Mouse (Mus musculus) thymus, adult 2 months (tissue): ENCODE measurements around the gene Acly. TPM values are rescaled to one million over a fixed set of nuclear protein-coding genes. Genes with fewer than 3 reads are reported as not detected.

ENCODE experiments used
- DNase-seq: peaks from one replicate; pipeline ENCODE4 v3.0.0; 2021
- H3K27ac ChIP-seq: fragments of 200-500 bp; 2 replicates; pipeline ENCODE4 v1.5.1; 2012; ENCODE audit warnings: low read length, control low read depth; ENCODE audit not compliant: control insufficient read depth, insufficient read depth
- H3K27me3 ChIP-seq: fragments of 200-500 bp; 2 replicates; pipeline ENCODE4 v1.6.1; 2012; ENCODE audit warnings: mild to moderate bottlenecking, low read length, moderate library complexity, mixed read lengths; ENCODE audit not compliant: control insufficient read depth, insufficient read depth
- H3K36me3 ChIP-seq: fragments of 200-500 bp; 2 replicates; pipeline ENCODE4 v1.6.1; 2012; ENCODE audit warnings: mild to moderate bottlenecking, low read length, moderate library complexity; ENCODE audit not compliant: control insufficient read depth, insufficient read depth
- H3K4me1 ChIP-seq: fragments of 200-500 bp; replicated peaks from 2 replicates; pipeline ENCODE4 v1.6.1; 2012; ENCODE audit warnings: low read length; ENCODE audit not compliant: control insufficient read depth, insufficient read depth
- H3K4me3 ChIP-seq: fragments of 200-500 bp; 2 replicates; pipeline ENCODE4 v1.5.1; 2012; ENCODE audit warnings: mild to moderate bottlenecking, low read length, control low read depth, moderate library complexity; ENCODE audit not compliant: control insufficient read depth, insufficient read depth
- CTCF ChIP-seq: fragments of 200-500 bp; IDR thresholded peaks from 2 replicates; pipeline ENCODE4 v1.5.1; 2012; ENCODE audit warnings: mild to moderate bottlenecking, control low read depth, low read length, moderate library complexity, borderline replicate concordance; ENCODE audit not compliant: control insufficient read depth, poor library complexity, insufficient read depth; ENCODE audit errors: extremely low read depth
- POLR2A ChIP-seq: fragments of 200-500 bp; IDR thresholded peaks from 2 replicates; pipeline ENCODE4 v1.6.1; 2012; ENCODE audit warnings: mild to moderate bottlenecking, low read length, control low read depth, moderate library complexity; ENCODE audit not compliant: control insufficient read depth, poor library complexity, insufficient read depth; ENCODE audit errors: extremely low read depth
- WGBS: fragments of 180-500 bp; shearing (Covaris S2); methylation state at CpG from one replicate; pipeline ENCODE4 v1.1.7; 2018; 5-methylcytosine and 5-hydroxymethylcytosine counted together
- polyA plus RNA-seq: library from polyadenylated mRNA; depleted of rRNA; stranded (reverse); fragments of >200 nt; gene quantifications from 2 replicates; pipeline ENCODE4 v1.2.3, GENCODE M21; 2012; rRNA removed

Acly gene
- polyA plus RNA-seq, result 150 and 214 TPM in 2 replicates

DNA sequence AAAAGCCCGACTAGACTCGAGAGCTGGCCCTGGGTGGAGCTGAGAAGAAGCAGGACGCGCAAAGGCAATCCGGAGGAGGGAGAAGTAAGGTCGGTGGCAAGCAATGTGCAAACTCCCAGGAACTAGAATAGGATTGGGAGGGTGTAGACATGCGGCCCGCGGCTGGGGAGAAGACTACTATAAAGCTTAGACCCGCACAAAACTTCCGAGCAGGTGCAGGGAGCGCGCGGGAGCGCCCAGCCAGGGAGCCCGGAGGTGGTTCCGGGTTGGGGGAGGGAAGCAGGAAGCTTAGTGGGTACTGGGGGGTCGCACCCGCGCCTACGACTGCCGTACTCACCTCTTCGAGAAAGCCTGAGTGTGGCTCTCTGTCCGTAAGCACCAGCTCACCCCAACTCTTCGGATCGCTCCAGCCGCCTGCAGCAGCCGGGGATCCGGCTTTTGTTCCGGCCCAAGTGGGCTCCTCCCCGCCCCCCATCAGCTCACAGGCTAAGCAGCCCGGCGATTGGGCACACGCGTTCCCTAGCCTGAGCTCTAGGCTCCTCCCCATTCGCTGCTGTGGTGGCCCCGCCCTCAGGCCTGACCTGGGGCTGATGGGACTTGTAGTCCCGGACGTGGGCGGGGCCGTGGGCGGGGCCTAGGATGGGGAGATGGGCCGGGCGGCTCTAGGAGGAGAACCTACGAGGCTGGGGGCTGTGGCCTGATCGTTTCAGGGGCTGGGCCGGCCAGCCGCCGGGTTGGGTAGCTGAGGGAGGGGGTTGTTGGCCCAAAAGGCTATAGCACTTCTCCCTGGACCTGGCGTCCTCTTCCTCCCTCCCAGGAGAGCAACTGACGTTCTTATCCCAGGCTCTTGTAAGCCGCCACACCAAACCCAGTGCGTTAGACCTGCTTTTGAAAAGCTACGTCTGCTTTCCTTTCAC, at the start of gene Acly:
Gene Acly (minus strand): TSS at position 543 of the 917 bp plus-strand sequence.
- Histone ChIP-seq H3K4me3 (peak within 1 kb of the TSS; percentile 60), H3K4me1 (peaks cover 19% of the 10 kb centered on the region), H3K27me3 (no peaks in the 10 kb centered on the region), H3K27ac (peak within 1 kb of the TSS; percentile 63), H3K36me3 (peaks cover 9% of the 10 kb centered on the region; the same call in 1 of the 2 replicates)
- WGBS, result under 1% methylated on average over 54 of the region's 54 CpGs
- TF ChIP-seq CTCF, result peak; percentile 59; the same call in 1 of the 2 replicates
- peak; percentile 85 for TF ChIP-seq POLR2A
- DNase-seq, result peak; percentile 98

DNA sequence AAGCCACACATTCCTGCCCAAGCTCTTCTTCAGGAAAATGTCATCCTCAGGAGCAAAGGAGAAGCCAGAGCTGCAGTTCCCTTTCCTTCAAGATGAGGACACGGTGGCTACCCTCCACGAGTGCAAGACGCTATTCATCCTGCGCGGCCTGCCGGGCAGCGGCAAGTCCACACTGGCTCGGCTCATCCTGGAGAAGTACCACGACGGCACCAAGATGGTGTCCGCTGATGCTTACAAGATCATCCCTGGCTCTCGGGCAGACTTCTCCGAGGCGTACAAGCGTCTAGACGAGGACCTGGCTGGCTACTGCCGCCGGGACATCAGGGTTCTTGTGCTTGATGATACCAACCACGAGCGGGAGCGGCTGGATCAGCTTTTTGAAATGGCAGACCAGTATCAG, 48.5 kb upstream of the Acly start:
- Histone ChIP-seq H3K27me3 (no peaks in the 10 kb centered on the region), H3K4me3 (peak overlapping the region; percentile 63), H3K27ac (peak overlapping the region; percentile 94), H3K4me1 (peaks cover 64% of the 10 kb centered on the region), H3K36me3 (peaks cover 25% of the 10 kb centered on the region)
- TF ChIP-seq POLR2A (no peak), CTCF (no peak)
- DNase-seq, result no peak
- WGBS, result 94% methylated on average over 21 of the region's 21 CpGs

DNA sequence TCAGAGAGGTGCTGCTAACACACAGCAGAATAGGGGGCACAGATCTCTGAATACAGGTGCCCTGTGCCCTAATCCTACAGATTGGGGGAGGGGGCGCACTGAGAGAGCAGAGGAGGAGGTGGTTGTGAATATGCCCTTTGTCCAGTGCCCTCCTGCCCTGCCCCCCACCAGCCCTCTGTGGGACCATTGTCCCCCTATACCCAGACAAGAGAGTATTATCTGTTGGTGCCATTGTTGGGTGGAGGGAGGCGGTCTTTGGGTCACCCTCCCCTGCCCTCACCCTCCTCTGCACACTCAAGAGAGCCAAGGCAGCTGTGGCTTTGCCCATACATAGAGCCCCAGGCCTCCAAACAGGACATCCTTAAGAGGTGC, 47.7 kb upstream of the Acly start:
- no peak for DNase-seq
- WGBS, result 23% methylated on average over 2 of the region's 2 CpGs
- Histone ChIP-seq H3K27me3 (no peaks in the 10 kb centered on the region), H3K4me1 (peaks cover 66% of the 10 kb centered on the region), H3K36me3 (peaks cover 17% of the 10 kb centered on the region), H3K27ac (peak overlapping the region; percentile 94), H3K4me3 (peak overlapping the region; percentile 63)
- TF ChIP-seq POLR2A (no peak), CTCF (no peak)

DNA sequence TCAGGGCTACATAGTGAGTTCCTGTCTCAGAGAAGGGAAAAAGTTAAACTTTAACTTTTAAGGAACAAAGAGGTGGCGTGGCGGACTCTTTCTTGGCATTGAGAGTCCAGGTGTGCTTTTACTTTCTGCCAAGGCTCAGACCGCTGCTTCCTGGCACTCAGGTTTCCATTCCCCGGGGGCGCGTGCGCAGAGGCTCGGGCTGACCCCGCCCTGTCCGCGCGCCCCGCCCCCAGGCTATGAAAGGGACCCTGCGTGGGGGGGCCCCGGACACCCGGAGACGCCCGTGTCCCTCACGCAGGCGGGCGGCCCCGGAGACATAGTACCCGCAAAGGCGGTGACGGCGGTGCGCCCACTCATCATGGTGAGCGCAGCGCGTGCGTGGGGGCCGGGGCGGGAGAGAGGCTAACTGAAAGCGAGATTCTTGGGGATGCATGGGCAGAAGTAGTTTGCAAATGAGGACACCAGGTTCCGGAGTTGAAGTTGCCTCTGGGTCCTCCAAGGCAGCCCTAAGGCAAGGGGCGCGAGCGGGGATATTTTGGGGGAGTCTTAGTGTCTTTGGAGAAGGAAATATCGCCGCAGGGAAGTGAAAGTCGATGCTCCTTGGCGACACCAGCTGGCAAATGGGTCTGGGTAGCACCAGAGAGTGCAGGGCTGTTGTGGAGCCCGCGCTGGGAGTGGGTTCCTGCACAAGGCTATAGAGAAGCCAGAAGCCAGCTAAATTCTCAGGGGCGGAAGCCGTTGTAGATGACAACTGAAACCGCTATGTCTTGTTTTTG, 47.1 kb upstream of the Acly start, which contains the start of gene Cnp:
Gene Cnp (plus strand): TSS at position 197 of the 776 bp plus-strand sequence.
- Histone ChIP-seq H3K36me3 (peaks cover 13% of the 10 kb centered on the region), H3K27me3 (no peaks in the 10 kb centered on the region), H3K4me3 (peak within 1 kb of the TSS; percentile 63), H3K27ac (peak within 1 kb of the TSS; percentile 94), H3K4me1 (peaks cover 62% of the 10 kb centered on the region)
- TF ChIP-seq POLR2A (peak; percentile 99), CTCF (no peak)
- DNase-seq, result peak; percentile 89
- WGBS, result under 1% methylated on average over 47 of the region's 47 CpGs

DNA sequence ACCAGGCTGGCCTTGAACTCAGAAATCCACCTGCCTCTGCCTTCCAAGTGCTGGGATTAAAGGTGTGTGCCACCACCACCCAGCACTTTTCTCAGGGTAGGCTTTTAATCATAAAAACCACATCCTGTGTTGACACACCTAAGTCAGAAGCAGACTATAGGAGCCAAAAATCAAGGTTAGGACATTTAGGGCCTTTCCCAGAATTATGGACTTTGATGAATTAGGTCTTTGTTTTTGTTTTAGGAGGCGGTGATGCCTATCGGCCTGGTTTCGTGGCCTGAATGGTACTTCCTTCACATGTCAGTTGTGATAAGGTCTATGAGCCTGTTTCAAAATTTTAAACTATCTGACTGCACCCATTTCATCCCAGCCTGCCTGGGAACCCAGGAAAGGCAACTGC, 46.4 kb upstream of the Acly start:
- Histone ChIP-seq H3K27me3 (no peaks in the 10 kb centered on the region), H3K27ac (peak overlapping the region; percentile 92), H3K36me3 (peaks cover 10% of the 10 kb centered on the region), H3K4me3 (peak overlapping the region; percentile 63; the same call in 1 of the 2 replicates), H3K4me1 (peaks cover 55% of the 10 kb centered on the region)
- DNase-seq, result no peak
- 51% methylated on average over 3 of the region's 3 CpGs for WGBS
- TF ChIP-seq POLR2A, result no peak
- TF ChIP-seq CTCF, result no peak

DNA sequence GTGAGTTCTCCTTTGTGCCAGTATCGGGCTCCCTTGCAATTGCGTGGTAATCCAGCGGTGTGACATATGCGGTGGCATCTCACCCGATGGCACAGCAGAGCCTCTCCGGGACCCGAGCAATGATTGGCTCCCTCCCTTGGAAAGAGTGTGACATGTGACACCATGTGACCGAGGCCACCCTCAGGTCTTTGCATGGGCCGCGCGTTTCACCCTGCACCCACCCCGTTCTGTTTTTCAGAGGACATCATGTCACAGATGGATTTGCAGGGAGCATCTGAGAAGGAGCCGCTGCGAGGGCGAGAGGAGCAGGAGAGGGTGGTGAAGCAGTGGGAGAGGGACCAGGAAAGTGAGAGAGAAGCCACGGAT, 43.4 kb upstream of the Acly start:
- DNase-seq, result no peak
- Histone ChIP-seq H3K36me3 (no peaks in the 10 kb centered on the region), H3K27me3 (no peaks in the 10 kb centered on the region), H3K27ac (no peak overlapping the region), H3K4me3 (peak overlapping the region; percentile 32), H3K4me1 (peaks cover 30% of the 10 kb centered on the region)
- TF ChIP-seq CTCF (no peak), POLR2A (no peak)
- 14% methylated on average over 16 of the region's 16 CpGs for WGBS
